Mouse (Mus musculus): ENCODE measurements around the gene Vps29.

DNA sequence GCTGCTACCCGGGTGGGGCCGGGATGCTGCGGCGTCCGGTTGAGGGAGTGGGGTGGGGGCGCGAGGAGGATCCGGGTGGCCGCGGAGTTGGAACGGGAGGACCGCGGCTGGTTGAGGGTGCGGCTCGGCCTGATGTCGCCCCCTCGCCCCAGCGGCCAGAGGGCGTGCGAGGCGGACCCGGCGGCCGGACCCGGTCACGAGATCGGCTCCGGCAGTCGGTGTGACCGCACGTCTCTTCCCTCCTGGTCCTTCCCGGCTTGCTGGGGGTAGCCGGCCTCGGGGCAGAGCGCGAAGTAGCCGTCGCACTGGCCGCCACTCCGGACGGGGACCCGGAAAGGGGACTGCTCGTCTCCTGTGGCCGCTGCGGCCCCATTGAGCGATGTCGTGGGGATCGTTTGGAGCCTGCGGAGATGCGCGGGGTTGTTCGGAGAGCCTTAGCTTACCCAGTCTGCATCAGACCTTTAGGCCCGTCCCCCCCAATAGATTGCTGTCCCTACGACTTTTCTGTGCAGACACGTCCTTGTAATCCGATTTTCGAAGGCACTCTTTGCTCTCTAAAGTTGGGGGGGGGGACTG is 411 bp downstream of the Vps29 start:
- TF ChIP-seq CTCF (IDR thresholded peaks at IDR 0.05; ENCODE audit: insufficient read depth, low read depth, low read length), result no peak
- no peak for TF ChIP-seq POLR2A (IDR thresholded peaks at IDR 0.05; ENCODE audit: insufficient read depth, low read depth, low read length)

Data from olfactory bulb, adult 2 months (tissue).